8 mouse cellular contexts compared by ENCODE assay signal in genomic region chr2:92060291-92060690, GRCm38 (mm10). TPM values are rescaled to one million over a fixed set of nuclear protein-coding genes. Genes with fewer than 3 reads are reported as not detected.
DNase-seq lines count a peak whose midpoint lies in the region; ATAC-seq lines count a peak whose summit lies in the region.

No protein-coding gene starts in this region.

- peaks cover 27% of the 10 kb centered on the region for H3K27me3 ChIP-seq in lung, embryonic 16.5 days (ENCODE audit: control insufficient read depth, insufficient read depth, low read depth, low read length)
- peaks cover 3% of the 10 kb centered on the region; the same call in 1 of the 2 replicates for H3K27me3 ChIP-seq in forebrain, embryonic 14.5 days (replicated peaks; ENCODE audit: control insufficient read depth, insufficient read depth, low read length)

- no peaks in the 10 kb centered on the region for H3K9me3 ChIP-seq in lung, embryonic 16.5 days (ENCODE audit: control insufficient read depth, low read length)
- H3K9me3 ChIP-seq in forebrain, embryonic 14.5 days (replicated peaks; ENCODE audit: control insufficient read depth, low read length) = no peaks in the 10 kb centered on the region

- 16% methylated on average over 6 of the region's 6 CpGs for WGBS in lung, embryonic 16.5 days
- WGBS in forebrain, embryonic 14.5 days = 21% methylated on average over 6 of the region's 6 CpGs

- peaks cover 17% of the 10 kb centered on the region for H3K4me1 ChIP-seq in lung, embryonic 16.5 days (replicated peaks; ENCODE audit: control insufficient read depth, insufficient read depth, low read length)
- H3K4me1 ChIP-seq in forebrain, embryonic 14.5 days (ENCODE audit: control insufficient read depth, insufficient read depth, low read length) = peaks cover 5% of the 10 kb centered on the region; the same call in 1 of the 2 replicates

- H3K9ac ChIP-seq in lung, embryonic 16.5 days (ENCODE audit: low read length) = peak overlapping the region; percentile 66; the same call in 1 of the 2 replicates
- no peak overlapping the region; the same call in 1 of the 2 replicates for H3K9ac ChIP-seq in forebrain, embryonic 14.5 days (ENCODE audit: low read length)

- no peak for ATAC-seq in lung, embryonic 16.5 days (ENCODE audit: low read depth)
- no peak for ATAC-seq in forebrain, embryonic 14.5 days

- H3K4me3 ChIP-seq in lung, embryonic 16.5 days (ENCODE audit: low read length) = peak overlapping the region; percentile 66
- peak overlapping the region; percentile 55 for H3K4me3 ChIP-seq in forebrain, embryonic 14.5 days (ENCODE audit: low read depth, low read length)

- H3K27ac ChIP-seq in lung, embryonic 16.5 days (ENCODE audit: low read length) = no peak overlapping the region
- H3K27ac ChIP-seq in forebrain, embryonic 14.5 days (ENCODE audit: low read depth, low read length) = no peak overlapping the region

- H3K4me2 ChIP-seq in lung, embryonic 16.5 days (ENCODE audit: low read depth, low read length) = peak overlapping the region; percentile 100
- peak overlapping the region; percentile 86 for H3K4me2 ChIP-seq in forebrain, embryonic 14.5 days (ENCODE audit: low read length)

- H3K36me3 ChIP-seq in lung, embryonic 16.5 days (ENCODE audit: control insufficient read depth, insufficient read depth, low read length) = no peaks in the 10 kb centered on the region
- H3K36me3 ChIP-seq in forebrain, embryonic 14.5 days (ENCODE audit: control insufficient read depth, insufficient read depth, low read length) = no peaks in the 10 kb centered on the region

- DNase-seq in lung, postnatal 36 days = no peak
- no peak for DNase-seq in forebrain, embryonic 14.5 days (ENCODE audit: low spot score)
- DNase-seq in kidney, postnatal 36 days = peak; percentile 47 to 85
- DNase-seq in skeletal muscle tissue, adult 2 months (ENCODE audit: low read depth, low spot score) = peak; percentile 65
- DNase-seq in adrenal gland, postnatal 10 days = no peak
- no peak for DNase-seq in gastrocnemius, postnatal 10 days
- no peak for DNase-seq in thymus, postnatal 4 days

RNA-seq across cellular contexts. Expression of gene Phf21a, which starts 32.6 kb away (rescaled TPM):
- polyA plus RNA-seq in lung, embryonic 16.5 days (2015; fragmentation: Nextera tagmentation; extraction: Ambion mirVana) = 25.5 and 31.4 TPM in 2 replicates
- 37.5 and 39.2 TPM in 2 replicates for polyA plus RNA-seq in forebrain, embryonic 14.5 days (2014; fragmentation: Nextera tagmentation; extraction: Ambion mirVana)
- 10 to 100 TPM; 54.6 to 82.5 TPM for total RNA-seq in adrenal gland, postnatal 10 days (2021)
- total RNA-seq in gastrocnemius, postnatal 10 days (2021) = 10 to 100 TPM; 27.1 to 44.4 TPM

RNA-seq across cellular contexts. Expression of gene Creb3l1, which starts 36.0 kb away (rescaled TPM):
- 13.3 and 15.1 TPM in 2 replicates for polyA plus RNA-seq in lung, embryonic 16.5 days (2015; fragmentation: Nextera tagmentation; extraction: Ambion mirVana)
- polyA plus RNA-seq in forebrain, embryonic 14.5 days (2014; fragmentation: Nextera tagmentation; extraction: Ambion mirVana) = 0.80 and 1.3 TPM in 2 replicates
- 10 to 100 TPM; 11.7 to 16.7 TPM for total RNA-seq in adrenal gland, postnatal 10 days (2021)
- total RNA-seq in gastrocnemius, postnatal 10 days (2021) = 10 to 100 TPM; 29.2 to 44.6 TPM

Comparison
In these comparisons a context has a peak if more than half of its experiments do, and no peak if none do; other contexts are left out.
1. DNase-seq: peak in kidney, postnatal 36 days (2 of 2) and skeletal muscle tissue, adult 2 months (single experiment); none in lung, postnatal 36 days (single experiment), forebrain, embryonic 14.5 days (single experiment), adrenal gland, postnatal 10 days (single experiment), gastrocnemius, postnatal 10 days (single experiment) and thymus, postnatal 4 days (single experiment).